Mouse (Mus musculus): Measurements from ENCODE around the gene Gm1979. TPM values are rescaled to one million over a fixed set of nuclear protein-coding genes. Genes with fewer than 3 reads are reported as not detected.
"Not testable (repeated sequence)": the region's sequence is repeated elsewhere in the genome, so short reads cannot be mapped to it uniquely, and the experiment has no call there.

The Gm1979 gene
- polyA plus RNA-seq, 1 experiment from 2014 or later, result 0.62 TPM

DNA sequence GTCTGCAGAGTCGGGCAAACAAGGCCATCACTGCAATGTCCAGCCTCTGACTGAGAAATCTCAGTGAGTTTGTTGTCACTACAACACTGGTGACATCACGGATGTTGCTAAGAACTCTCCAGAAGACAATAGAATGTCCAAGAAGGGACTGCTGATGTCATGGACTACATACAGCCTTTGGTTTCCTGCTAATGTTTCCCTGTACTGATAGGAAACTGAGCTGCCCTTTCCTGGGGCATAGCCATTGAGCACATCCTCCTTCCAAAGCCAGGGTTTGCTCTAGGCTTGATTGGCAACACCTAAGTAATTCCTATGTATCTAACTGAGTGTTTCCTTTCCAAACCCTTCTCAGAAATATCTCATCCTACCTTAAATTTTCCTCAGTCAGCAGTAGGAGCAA, 50.3 kb downstream of the Gm1979 start, which contains the start of gene Gm21671:
Gene Gm21671 (minus strand): TSS at position 101 of the 400 bp plus-strand sequence.
- ATAC-seq (ENCODE audit: low read depth), result not testable (repeated sequence)

More for the DNA sequence above, 50.3 kb downstream of the Gm1979 start, which contains the start of gene Gm21671:
- not testable (repeated sequence) for H3K4me1 ChIP-seq (ENCODE audit: control insufficient read depth, insufficient read depth, low read length); H3K27me3 ChIP-seq (ENCODE audit: control insufficient read depth, insufficient read depth, low read length); H3K4me2 ChIP-seq (ENCODE audit: low read depth, low read length); H3K36me3 ChIP-seq (ENCODE audit: control insufficient read depth, insufficient read depth, low read length); H3K9me3 ChIP-seq (ENCODE audit: control insufficient read depth, low read length); H3K9ac ChIP-seq (replicated peaks; ENCODE audit: low read depth, low read length); H3K27ac ChIP-seq (ENCODE audit: low read depth, low read length); H3K4me3 ChIP-seq (ENCODE audit: low read depth, low read length)
- WGBS, result 77% methylated on average over 2 of the region's 2 CpGs

Other genes with a start within 250 kb of the Gm1979 start
- 38.1 and 44.2 TPM in 2 replicates for gene Actr3b, start 244.8 kb downstream of the Gm1979 start, polyA plus RNA-seq (2014; fragmentation: Nextera tagmentation; extraction: Ambion mirVana)
- gene Gm21663, start 62.4 kb downstream of the Gm1979 start, polyA plus RNA-seq (2014; fragmentation: Nextera tagmentation; extraction: Ambion mirVana), result 0.13 TPM in 1 of 2 replicates, not detected in the other
- 0.22 and 0.35 TPM in 2 replicates for gene Gm21671, start 50.4 kb downstream of the Gm1979 start, polyA plus RNA-seq (2014; fragmentation: Nextera tagmentation; extraction: Ambion mirVana)
- 0.26 and 0.62 TPM in 2 replicates for gene Gm21680, start 32.1 kb downstream of the Gm1979 start, polyA plus RNA-seq (2014; fragmentation: Nextera tagmentation; extraction: Ambion mirVana)
- 0.46 TPM in 1 of 2 replicates, not detected in the other for gene Gm21698, start 16.1 kb downstream of the Gm1979 start, polyA plus RNA-seq (2014; fragmentation: Nextera tagmentation; extraction: Ambion mirVana)
- gene Gm5862, start 18.1 kb upstream of the Gm1979 start, polyA plus RNA-seq (2014; fragmentation: Nextera tagmentation; extraction: Ambion mirVana), result 0.16 TPM in 1 of 2 replicates, not detected in the other
- 0.35 and 0.44 TPM in 2 replicates for gene Speer4a, start 34.8 kb upstream of the Gm1979 start, polyA plus RNA-seq (2014; fragmentation: Nextera tagmentation; extraction: Ambion mirVana)
- 0.22 and 0.51 TPM in 2 replicates for gene Gm7347, start 53.8 kb upstream of the Gm1979 start, polyA plus RNA-seq (2014; fragmentation: Nextera tagmentation; extraction: Ambion mirVana)
- gene Gm10471, start 84.5 kb upstream of the Gm1979 start, polyA plus RNA-seq (2014; fragmentation: Nextera tagmentation; extraction: Ambion mirVana), result 0.33 TPM in 1 of 2 replicates, not detected in the other
- gene 5031410I06Rik, start 100.6 kb upstream of the Gm1979 start, polyA plus RNA-seq (2014; fragmentation: Nextera tagmentation; extraction: Ambion mirVana), result 0.44 and 0.83 TPM in 2 replicates
- 0.17 and 0.23 TPM in 2 replicates for gene Gm10220, start 116.6 kb upstream of the Gm1979 start, polyA plus RNA-seq (2014; fragmentation: Nextera tagmentation; extraction: Ambion mirVana)